8 mouse cellular contexts compared by ENCODE assay signal in the genomic region with DNA sequence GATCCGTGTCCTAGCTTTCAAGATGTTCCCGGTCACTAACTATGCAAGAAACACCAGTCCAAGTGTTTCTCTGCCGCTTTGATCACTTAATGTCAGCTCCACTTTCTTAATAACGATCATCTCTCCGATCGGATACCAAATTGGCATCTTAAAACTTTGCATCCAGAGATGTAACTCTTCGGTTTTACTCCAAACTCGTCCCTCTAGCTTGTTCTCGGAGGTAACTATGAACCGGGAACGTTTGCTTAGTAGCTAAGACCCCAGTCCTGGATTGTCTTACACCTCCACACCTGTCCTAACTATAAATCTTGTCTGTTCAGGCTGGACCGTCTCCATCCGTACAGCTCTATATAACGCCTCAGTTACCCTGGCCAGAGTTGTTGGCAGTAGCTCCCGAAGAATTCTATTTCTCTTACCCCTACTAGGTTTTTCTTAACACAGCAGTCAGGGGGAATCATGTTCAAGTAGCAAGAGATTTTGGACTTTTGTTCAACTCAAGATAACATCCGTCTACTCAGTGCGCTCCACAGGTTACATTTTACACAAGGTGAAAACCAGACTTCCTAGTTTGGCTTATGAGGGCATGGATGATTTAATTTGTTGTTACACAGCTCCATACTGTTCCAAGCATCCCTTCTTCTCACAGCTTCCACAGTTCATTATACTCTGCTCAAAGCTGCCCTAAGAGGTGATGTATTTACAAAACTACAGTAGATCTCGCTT. TPM values are rescaled to one million over a fixed set of nuclear protein-coding genes. Genes with fewer than 3 reads are reported as not detected.
A peak's percentile ranks its signal among the peaks of the same experiment; 100 is the strongest.
DNase-seq lines count a peak whose midpoint lies in the region; ATAC-seq and TF ChIP-seq lines count a peak whose summit lies in the region.

No protein-coding gene starts in this region.

- no peak for TF ChIP-seq EP300 in CH12.LX (IDR thresholded peaks at IDR 0.05; ENCODE audit: low read length)

- H3K79me2 ChIP-seq in CH12.LX (replicated peaks; ENCODE audit: control insufficient read depth, extremely low read depth, insufficient read depth, poor library complexity, severe bottlenecking), result peaks cover 37% of the 10 kb centered on the region

- TF ChIP-seq RAD21 in CH12.LX (IDR thresholded peaks at IDR 0.05; ENCODE audit: low read depth, low read length), result no peak

- no peaks in the 10 kb centered on the region for H3K9me3 ChIP-seq in CH12.LX (replicated peaks; ENCODE audit: low read length)
- H3K9me3 ChIP-seq in erythroblast, embryonic 14.5 days (ENCODE audit: control insufficient read depth, low read length), result no peaks in the 10 kb centered on the region
- no peaks in the 10 kb centered on the region for H3K9me3 ChIP-seq in hindbrain, embryonic 16.5 days (ENCODE audit: control insufficient read depth, low read length)
- H3K9me3 ChIP-seq in midbrain, embryonic 12.5 days, result no peaks in the 10 kb centered on the region

- in situ Hi-C loops in CH12.LX (cut with MboI; ENCODE audit: low pct_ligation_motif_present, low pct_unique_long_range_greater_than_20kb, low sequenced_read_pairs), result no loop called here

- ATAC-seq in hindbrain, embryonic 16.5 days, result no peak
- ATAC-seq in midbrain, embryonic 12.5 days (ENCODE audit: low FRiP score, low read depth), result no peak

- no peak for TF ChIP-seq CTCF in CH12.LX (conservative IDR thresholded peaks at IDR 0.05 in 1 of 2, IDR thresholded peaks at IDR 0.05 in 1 of 2; ENCODE audit: low read depth in 2 of 2, low read length in 2 of 2)

- peak overlapping the region; percentile 17 for H3K4me2 ChIP-seq in CH12.LX (ENCODE audit: insufficient read depth, low read depth, poor library complexity, severe bottlenecking)
- H3K4me2 ChIP-seq in hindbrain, embryonic 16.5 days (ENCODE audit: low read length), result peak overlapping the region; percentile 76
- peak overlapping the region; percentile 89 for H3K4me2 ChIP-seq in midbrain, embryonic 12.5 days (replicated peaks)

- peak; percentile 32 for DNase-seq in embryo, embryonic 10 days (ENCODE audit: low spot score)
- DNase-seq in embryo, embryonic 10.5 days (ENCODE audit: low spot score), result no peak
- DNase-seq in CH12.LX (ENCODE audit: extremely low read depth), result no peak
- no peak for DNase-seq in frontal cortex, postnatal 10 days (ENCODE audit: low spot score in 2 of 2)
- no peak for DNase-seq in layer of hippocampus, adult 9-10 months (ENCODE audit: low spot score)

- H3K27me3 ChIP-seq in CH12.LX (replicated peaks), result no peaks in the 10 kb centered on the region
- H3K27me3 ChIP-seq in erythroblast, embryonic 14.5 days (ENCODE audit: control insufficient read depth), result no peaks in the 10 kb centered on the region
- no peaks in the 10 kb centered on the region for H3K27me3 ChIP-seq in hindbrain, embryonic 16.5 days (replicated peaks; ENCODE audit: control insufficient read depth, insufficient read depth, low read length)
- no peaks in the 10 kb centered on the region for H3K27me3 ChIP-seq in midbrain, embryonic 12.5 days

- no peak; the same call in 1 of the 2 replicates for TF ChIP-seq POLR2A in CH12.LX (IDR thresholded peaks at IDR 0.05; ENCODE audit: low read depth, low read length)

- H3K4me3 ChIP-seq in CH12.LX (replicated peaks in 1 of 3; ENCODE audit: low read depth in 2 of 3, low read length in 2 of 3, poor library complexity in 1 of 3), result peak overlapping the region; percentile 79 to 86 (median 85)
- peak overlapping the region; percentile 70 for H3K4me3 ChIP-seq in erythroblast, embryonic 14.5 days (replicated peaks)
- peak overlapping the region; percentile 95 for H3K4me3 ChIP-seq in hindbrain, embryonic 16.5 days (ENCODE audit: low read length)
- H3K4me3 ChIP-seq in midbrain, embryonic 12.5 days, result peak overlapping the region; percentile 93

- H3K9ac ChIP-seq in CH12.LX (ENCODE audit: insufficient read depth, low read depth), result peak overlapping the region; percentile 99
- H3K9ac ChIP-seq in hindbrain, embryonic 16.5 days (ENCODE audit: low read depth, low read length), result peak overlapping the region; percentile 99
- peak overlapping the region; percentile 95 for H3K9ac ChIP-seq in midbrain, embryonic 12.5 days (replicated peaks)

- peak overlapping the region; percentile 93 for H3K27ac ChIP-seq in CH12.LX (ENCODE audit: insufficient read depth, low read depth)
- H3K27ac ChIP-seq in hindbrain, embryonic 16.5 days (ENCODE audit: low read depth, low read length), result peak overlapping the region; percentile 99
- peak overlapping the region; percentile 98 for H3K27ac ChIP-seq in midbrain, embryonic 12.5 days (replicated peaks)

- H3K4me1 ChIP-seq in CH12.LX (ENCODE audit: control insufficient read depth in 1 of 2, insufficient read depth in 2 of 2), result peaks cover 4 to 28% of the 10 kb centered on the region in 2 experiments; a peak in 3 of 4 replicates
- peaks cover 36% of the 10 kb centered on the region for H3K4me1 ChIP-seq in erythroblast, embryonic 14.5 days (ENCODE audit: control insufficient read depth)
- peaks cover 35% of the 10 kb centered on the region for H3K4me1 ChIP-seq in hindbrain, embryonic 16.5 days (ENCODE audit: control insufficient read depth, insufficient read depth, low read depth, low read length)
- peaks cover 29% of the 10 kb centered on the region for H3K4me1 ChIP-seq in midbrain, embryonic 12.5 days

- WGBS in hindbrain, embryonic 16.5 days, result 11% methylated on average over 18 of the region's 18 CpGs
- WGBS in midbrain, embryonic 12.5 days, result 13% methylated on average over 18 of the region's 18 CpGs

- dilution Hi-C loops in CH12.LX (cut with MboI; ENCODE audit: extremely low pct_ligation_motif_present, extremely low pct_unique_long_range_greater_than_20kb, low sequenced_read_pairs), result no loop called here

- peaks cover 0 to 11% of the 10 kb centered on the region in 2 experiments for H3K36me3 ChIP-seq in CH12.LX (replicated peaks in 1 of 2; ENCODE audit: control insufficient read depth in 1 of 2, insufficient read depth in 1 of 2, low read length in 1 of 2)
- H3K36me3 ChIP-seq in erythroblast, embryonic 14.5 days (ENCODE audit: control insufficient read depth), result peaks cover 22% of the 10 kb centered on the region
- H3K36me3 ChIP-seq in hindbrain, embryonic 16.5 days (ENCODE audit: control insufficient read depth, insufficient read depth, low read length), result no peaks in the 10 kb centered on the region
- H3K36me3 ChIP-seq in midbrain, embryonic 12.5 days, result no peaks in the 10 kb centered on the region

TF ChIP-seq in CH12.LX, 34 proteins besides CTCF, POLR2A, EP300 and RAD21:
- no peak for TF ChIP-seq E2F4 (IDR thresholded peaks at IDR 0.05; ENCODE audit: insufficient replicate concordance, low read depth, low read length)
- no peak for TF ChIP-seq MAFK (IDR thresholded peaks at IDR 0.05; ENCODE audit: insufficient replicate concordance, low read length)
- peak; percentile 39; the same call in 1 of the 2 replicates for TF ChIP-seq NELFE (IDR thresholded peaks at IDR 0.05; ENCODE audit: low read depth, low read length)
- no peak for TF ChIP-seq IRF4 (IDR thresholded peaks at IDR 0.05; ENCODE audit: low read depth, low read length)
- TF ChIP-seq MAZ (IDR thresholded peaks at IDR 0.05; ENCODE audit: low read depth, low read length), result no peak
- no peak for TF ChIP-seq UBTF (IDR thresholded peaks at IDR 0.05; ENCODE audit: low read depth, low read length)
- TF ChIP-seq HCFC1 (IDR thresholded peaks at IDR 0.05; ENCODE audit: low read depth, low read length), result no peak
- TF ChIP-seq ZNF384 (IDR thresholded peaks at IDR 0.05; ENCODE audit: low read depth, low read length), result no peak
- no peak for TF ChIP-seq SIN3A (IDR thresholded peaks at IDR 0.05; ENCODE audit: low read length)
- TF ChIP-seq ZKSCAN1 (IDR thresholded peaks at IDR 0.05; ENCODE audit: borderline replicate concordance, low read depth, low read length), result no peak
- TF ChIP-seq CHD2 (IDR thresholded peaks at IDR 0.05; ENCODE audit: low read length), result no peak
- peak; percentile 81 for TF ChIP-seq CHD1 (IDR thresholded peaks at IDR 0.05; ENCODE audit: low read depth, low read length)
- TF ChIP-seq GABPA (IDR thresholded peaks at IDR 0.05; ENCODE audit: insufficient replicate concordance, low read depth, low read length), result no peak
- no peak for TF ChIP-seq MXI1 (IDR thresholded peaks at IDR 0.05; ENCODE audit: low read depth, low read length)
- 0 out of 2 replicates have a peak, but pooled peaks have one; percentile 56 for TF ChIP-seq ZMIZ1 (IDR thresholded peaks at IDR 0.05; ENCODE audit: low read depth, low read length)
- TF ChIP-seq RCOR1 (conservative IDR thresholded peaks at IDR 0.05; ENCODE audit: low read depth, low read length), result no peak
- TF ChIP-seq TBP (conservative IDR thresholded peaks at IDR 0.05; ENCODE audit: low read depth, low read length), result no peak
- no peak for TF ChIP-seq MEF2A (IDR thresholded peaks at IDR 0.05; ENCODE audit: borderline replicate concordance, low read depth, low read length)
- no peak for TF ChIP-seq MAX (IDR thresholded peaks at IDR 0.05; ENCODE audit: low read length)
- TF ChIP-seq USF1 (IDR thresholded peaks at IDR 0.05; ENCODE audit: low read depth, low read length), result no peak
- no peak for TF ChIP-seq ETS1 (conservative IDR thresholded peaks at IDR 0.05; ENCODE audit: low read depth, low read length)
- TF ChIP-seq SMC3 (IDR thresholded peaks at IDR 0.05; ENCODE audit: low read depth, low read length), result no peak
- TF ChIP-seq POLR2AphosphoS2 (IDR thresholded peaks at IDR 0.05; ENCODE audit: low read depth, low read length), result 0 out of 2 replicates have a peak, but pooled peaks have one; percentile 16
TF ChIP-seq in CH12.LX: peak in this region for 4.

RNA-seq across cellular contexts. Expression of gene Lsm14a, which starts 2.8 kb away (rescaled TPM):
- total RNA-seq in CH12.LX (2012; rRNA removed) (45.2 and 53.7 TPM in 2 replicates), CH12.LX (2014; rRNA removed) (80.7 and 90.0 TPM in 2 replicates)
- polyA plus RNA-seq in CH12.LX (2012; ENCODE audit: insufficient read length, low read depth), result 193 and 203 TPM in 2 replicates
- 2.4 and 2.8 TPM in 2 replicates for polyA plus RNA-seq in erythroblast, embryonic 14.5 days (2012)
- 50.6 and 55.6 TPM in 2 replicates for polyA plus RNA-seq in hindbrain, embryonic 16.5 days (2015; fragmentation: Nextera tagmentation; extraction: Ambion mirVana)
- polyA plus RNA-seq in midbrain, embryonic 12.5 days (2016; fragmentation: Nextera tagmentation; extraction: Ambion mirVana), result 117 and 120 TPM in 2 replicates

Comparison
In these comparisons a context has a peak if more than half of its experiments do, and no peak if none do; other contexts are left out.
1. H3K4me2 ChIP-seq: peak in every context shown above with its lines; median percentile 89 in midbrain, embryonic 12.5 days; 76 in hindbrain, embryonic 16.5 days; 17 in CH12.LX.
2. RNA of gene Lsm14a, which starts 2.8 kb away (polyA plus RNA-seq): 193 to 203 TPM in CH12.LX, 117 to 120 TPM in midbrain, embryonic 12.5 days and 50.6 to 55.6 TPM in hindbrain, embryonic 16.5 days; 2.4 to 2.8 TPM in erythroblast, embryonic 14.5 days; every median in the first group is over 10 times any median in the second.
3. Peak in every context shown above with its lines, with median percentiles within 50 percentile points of each other: H3K27ac ChIP-seq, H3K4me3 ChIP-seq and H3K9ac ChIP-seq.